Mouse (Mus musculus) midbrain, postnatal 0 days (tissue): ENCODE measurements at regions not wholly inside any gene's neighbourhood (a gene's known extent, or its start where the extent isn't known, plus 50 kb on each side); places are given as distances from the start of the nearest gene placed in this dataset.
A peak's percentile ranks its signal among the peaks of the same experiment; 100 is the strongest.

Experiments
- ATAC-seq: fragments of 200-750 bp; cut with Nextera tagmentation; 2 replicates; pipeline ENCODE4 v1.8.0; 2017; ENCODE audit warnings: moderate number of reproducible peaks, mild to moderate bottlenecking, moderate TSS enrichment, moderate library complexity; ENCODE audit not compliant: low FRiP score
- DNase-seq: peaks from one replicate; pipeline ENCODE4 v3.0.0-alpha.2; 2015; ENCODE audit warnings: low spot score
- H3K27ac ChIP-seq: fragments of 300-500 bp; sonication (generic); 2 replicates; pipeline ENCODE4 v1.5.1; 2014; ENCODE audit warnings: low read depth, mild to moderate bottlenecking, low read length, mixed read lengths
- H3K27me3 ChIP-seq: fragments of 300-500 bp; sonication (generic); 2 replicates; pipeline ENCODE4 v1.6.1; 2014; ENCODE audit warnings: low read length, control low read depth, mixed read lengths; ENCODE audit not compliant: insufficient read depth
- H3K36me3 ChIP-seq: fragments of 300-500 bp; sonication (generic); 2 replicates; pipeline ENCODE4 v1.6.1; 2014; ENCODE audit warnings: low read length, control low read depth, mixed read lengths; ENCODE audit not compliant: insufficient read depth
- H3K4me1 ChIP-seq: fragments of 300-500 bp; sonication (generic); 2 replicates; pipeline ENCODE4 v1.6.1; 2014; ENCODE audit warnings: mild to moderate bottlenecking, control low read depth, antibody characterized with exemption, low read length, mixed read lengths; ENCODE audit not compliant: insufficient read depth
- H3K4me2 ChIP-seq: fragments of 300-500 bp; sonication (generic); 2 replicates; pipeline ENCODE4 v1.6.1; 2014; ENCODE audit warnings: low read depth, mild to moderate bottlenecking, low read length, mixed read lengths; ENCODE audit not compliant: poor library complexity, severe bottlenecking
- H3K4me3 ChIP-seq: fragments of 300-500 bp; sonication (generic); 2 replicates; pipeline ENCODE4 v1.5.1; 2014; ENCODE audit warnings: low read depth, mild to moderate bottlenecking, low read length, moderate library complexity
- H3K9ac ChIP-seq: fragments of 300-500 bp; sonication (generic); replicated peaks from 2 replicates; pipeline ENCODE4 v1.6.1; 2014; ENCODE audit warnings: mild to moderate bottlenecking, low read length, moderate library complexity, mixed read lengths; ENCODE audit not compliant: poor library complexity, severe bottlenecking
- H3K9me3 ChIP-seq: fragments of 300-500 bp; sonication (generic); 2 replicates; pipeline ENCODE4 v1.6.1; 2016; ENCODE audit warnings: low read length, control low read depth
- CTCF ChIP-seq: IDR thresholded peaks from 2 replicates; pipeline ENCODE4 v1.5.1; 2016; ENCODE audit warnings: antibody characterized with exemption, mild to moderate bottlenecking
- WGBS: fragments of 180-500 bp; shearing (Covaris S2); extraction: QIAGEN DNeasy Blood & Tissue Kit; methylation state at CpG from one replicate; pipeline ENCODE4 v1.1.7; 2014; 5-methylcytosine and 5-hydroxymethylcytosine counted together

DNA sequence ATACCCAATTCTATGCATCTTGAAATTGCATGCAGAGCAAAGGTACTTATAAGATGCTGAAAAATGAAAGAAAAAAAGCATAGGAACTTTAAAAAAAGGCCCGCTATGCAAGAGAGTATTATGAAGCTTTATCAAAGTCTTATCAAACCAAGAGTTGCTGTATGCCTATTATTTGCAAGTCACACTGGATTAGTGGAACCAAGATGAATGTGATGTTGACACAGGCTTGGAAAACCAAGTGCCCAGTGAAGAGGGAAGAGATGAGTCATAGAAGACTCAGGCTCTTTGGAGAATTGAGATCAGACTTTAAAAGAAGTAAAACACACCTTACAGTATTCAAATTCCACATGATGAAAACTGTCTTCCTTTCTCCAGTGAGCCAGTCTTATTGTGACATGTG lies 350.0 kb upstream of the Rgmb start:
- TF ChIP-seq CTCF, result no peak
- no peaks in the 10 kb centered on the region for H3K27me3 ChIP-seq
- no peaks in the 10 kb centered on the region for H3K36me3 ChIP-seq
- WGBS, result 92% methylated on average over 1 of the region's 1 CpGs
- H3K9me3 ChIP-seq, result no peaks in the 10 kb centered on the region
- H3K4me3 ChIP-seq, result no peak overlapping the region
- DNase-seq (no peak), ATAC-seq (no peak)
- H3K9ac ChIP-seq, result no peak overlapping the region
- H3K27ac ChIP-seq, result no peak overlapping the region
- no peaks in the 10 kb centered on the region for H3K4me1 ChIP-seq
- H3K4me2 ChIP-seq, result no peak overlapping the region

DNA sequence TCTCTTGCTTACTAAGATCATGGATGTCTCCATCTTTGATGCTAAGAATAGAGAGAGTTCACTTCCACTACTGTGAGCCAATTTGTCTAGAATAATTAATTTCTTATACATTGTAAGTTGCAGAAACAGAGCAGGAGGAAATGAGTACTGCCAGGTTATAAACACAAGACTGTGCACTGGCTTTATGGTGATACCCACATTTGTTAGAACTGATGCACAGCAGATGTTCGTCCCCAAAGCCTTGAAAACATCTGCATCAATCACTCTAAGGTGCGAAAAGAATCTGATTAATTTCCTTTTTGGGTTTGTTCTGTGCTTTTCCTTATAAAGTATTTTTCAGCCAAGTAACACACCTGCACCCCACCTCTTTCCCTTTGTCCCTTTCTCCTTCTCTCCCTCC lies 347.3 kb upstream of the Rgmb start:
- Histone ChIP-seq H3K4me2 (no peak overlapping the region), H3K9me3 (no peaks in the 10 kb centered on the region), H3K9ac (no peak overlapping the region), H3K4me1 (no peaks in the 10 kb centered on the region), H3K36me3 (no peaks in the 10 kb centered on the region), H3K4me3 (no peak overlapping the region), H3K27me3 (no peaks in the 10 kb centered on the region), H3K27ac (no peak overlapping the region)
- no peak for TF ChIP-seq CTCF
- ATAC-seq, result no peak
- WGBS, result 80% methylated on average over 2 of the region's 2 CpGs
- DNase-seq, result no peak

DNA sequence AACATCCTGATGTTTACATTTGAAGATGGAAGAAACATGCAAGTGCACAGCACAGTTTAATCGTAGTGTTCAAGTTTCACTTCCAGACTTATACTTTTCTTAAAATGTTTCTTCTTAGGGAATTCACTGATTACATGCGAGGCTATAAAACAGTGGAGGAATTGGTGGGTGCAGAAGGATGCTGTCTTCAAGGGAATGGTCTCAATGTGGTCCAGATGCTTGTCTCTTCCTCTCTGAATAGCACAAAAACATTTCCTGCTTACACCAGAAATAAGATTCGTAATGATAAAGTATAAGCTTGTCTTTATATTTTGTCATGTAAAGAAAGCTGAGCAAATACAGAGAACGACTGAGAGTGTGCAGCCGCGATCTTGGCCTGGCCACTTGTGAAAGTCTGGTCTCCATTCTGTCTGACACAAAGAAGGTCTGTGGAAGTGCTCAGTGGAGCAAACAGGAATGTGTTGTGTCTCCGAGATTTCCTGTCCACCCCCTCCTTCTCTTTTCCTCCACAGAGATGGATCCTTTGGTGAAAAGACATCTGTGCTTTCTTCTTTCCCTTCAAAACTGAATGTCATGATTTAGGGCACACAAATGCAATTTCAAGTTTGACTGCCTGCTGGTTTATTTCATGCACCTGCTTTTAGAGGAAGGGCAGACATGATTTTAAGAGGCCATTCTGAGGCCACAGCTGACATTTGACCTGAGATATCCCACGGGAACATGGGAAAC lies 346.1 kb upstream of the Rgmb start:
- Histone ChIP-seq H3K4me3 (no peak overlapping the region), H3K9ac (no peak overlapping the region), H3K4me1 (no peaks in the 10 kb centered on the region), H3K4me2 (no peak overlapping the region), H3K27me3 (no peaks in the 10 kb centered on the region), H3K27ac (no peak overlapping the region), H3K9me3 (no peaks in the 10 kb centered on the region), H3K36me3 (no peaks in the 10 kb centered on the region)
- TF ChIP-seq CTCF, result no peak
- DNase-seq (peak; percentile 10), ATAC-seq (no peak)
- 43% methylated on average over 8 of the region's 8 CpGs for WGBS

DNA sequence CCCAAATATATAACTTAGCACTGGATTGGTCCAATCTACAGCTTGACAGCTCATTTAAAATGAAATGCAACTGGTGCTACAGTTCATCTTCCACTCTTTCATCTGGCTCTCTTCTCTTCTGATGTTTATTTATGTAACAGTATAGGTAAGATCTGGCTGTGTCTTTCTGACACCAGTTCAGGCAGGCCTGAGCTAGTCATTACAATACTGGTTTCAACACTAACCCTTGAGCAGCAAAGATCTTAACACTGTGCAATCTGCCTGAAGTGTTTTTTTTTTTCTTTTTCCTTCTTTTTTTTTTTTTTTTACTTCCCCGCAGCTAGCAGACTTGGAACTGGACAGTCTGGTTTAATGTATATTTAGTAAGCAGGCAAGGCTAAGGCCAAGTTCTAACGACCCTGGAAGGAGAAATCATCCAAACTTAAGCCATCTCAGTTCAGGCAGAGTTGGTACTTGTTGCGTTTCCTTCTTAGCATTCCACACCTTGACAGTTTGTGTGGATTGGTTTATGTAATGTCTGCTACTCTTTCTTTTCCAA lies 342.8 kb upstream of the Rgmb start:
- Histone ChIP-seq H3K4me3 (no peak overlapping the region), H3K4me2 (no peak overlapping the region), H3K36me3 (no peaks in the 10 kb centered on the region), H3K27ac (no peak overlapping the region), H3K9me3 (no peaks in the 10 kb centered on the region), H3K9ac (no peak overlapping the region), H3K27me3 (no peaks in the 10 kb centered on the region), H3K4me1 (no peaks in the 10 kb centered on the region)
- no peak for TF ChIP-seq CTCF
- WGBS, result 85% methylated on average over 3 of the region's 3 CpGs
- no peak for DNase-seq
- ATAC-seq, result no peak

DNA sequence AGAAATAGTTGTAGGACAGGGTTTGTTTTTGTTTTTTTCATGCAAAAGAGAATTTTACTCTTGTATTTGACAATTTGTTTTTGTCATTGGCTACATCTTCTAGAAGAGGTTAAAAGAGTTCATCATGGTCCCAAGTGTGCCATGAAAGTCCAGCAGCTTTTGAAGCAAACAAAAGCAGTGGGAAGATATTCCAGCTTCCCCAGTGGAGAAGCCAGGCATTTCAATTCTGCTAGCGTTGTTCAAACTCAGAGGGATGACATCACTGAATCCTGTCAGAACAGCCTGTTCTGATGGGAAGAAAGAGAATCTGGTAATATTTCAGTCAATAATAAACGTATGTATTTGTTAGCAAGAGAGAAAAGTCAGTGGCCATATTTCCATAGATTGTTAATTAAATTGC lies 335.9 kb upstream of the Rgmb start:
- H3K27ac ChIP-seq, result no peak overlapping the region
- no peaks in the 10 kb centered on the region for H3K36me3 ChIP-seq
- no peak overlapping the region for H3K4me2 ChIP-seq
- H3K9ac ChIP-seq, result no peak overlapping the region
- H3K4me3 ChIP-seq, result no peak overlapping the region
- H3K27me3 ChIP-seq, result no peaks in the 10 kb centered on the region
- H3K9me3 ChIP-seq, result no peaks in the 10 kb centered on the region
- TF ChIP-seq CTCF, result no peak
- no peaks in the 10 kb centered on the region for H3K4me1 ChIP-seq
- 66% methylated on average over 2 of the region's 2 CpGs for WGBS
- ATAC-seq (no peak), DNase-seq (no peak)

DNA sequence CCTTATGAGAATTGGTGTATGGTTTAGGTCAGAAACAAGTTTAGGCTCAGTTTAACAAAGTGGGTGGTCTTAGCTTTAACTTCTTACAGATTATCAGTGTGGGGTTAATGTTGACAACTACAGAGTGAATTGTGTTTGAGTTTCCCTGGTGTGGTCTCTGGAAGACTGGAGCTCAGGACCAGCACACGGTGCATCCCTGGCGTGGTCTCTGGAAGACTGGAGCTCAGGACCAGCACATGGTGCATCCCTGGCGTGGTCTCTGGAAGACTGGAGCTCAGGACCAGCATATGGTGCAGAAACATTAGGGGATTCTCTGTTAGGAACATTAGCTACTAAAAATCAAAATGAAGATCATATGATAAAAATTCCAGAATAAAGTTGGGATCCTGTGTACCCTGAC lies 327.3 kb upstream of the Rgmb start:
- H3K27ac ChIP-seq, result no peak overlapping the region
- H3K9ac ChIP-seq, result no peak overlapping the region
- H3K4me2 ChIP-seq, result no peak overlapping the region
- H3K4me3 ChIP-seq, result no peak overlapping the region
- WGBS, result 61% methylated on average over 3 of the region's 3 CpGs
- no peak for TF ChIP-seq CTCF
- no peaks in the 10 kb centered on the region for H3K9me3 ChIP-seq
- no peak for DNase-seq
- no peak for ATAC-seq
- no peaks in the 10 kb centered on the region for H3K36me3 ChIP-seq
- H3K27me3 ChIP-seq, result no peaks in the 10 kb centered on the region
- no peaks in the 10 kb centered on the region for H3K4me1 ChIP-seq
